Mouse (Mus musculus): Measurements from ENCODE around the gene Eefsec. TPM values are rescaled to one million over a fixed set of nuclear protein-coding genes. Genes with fewer than 3 reads are reported as not detected.
A peak's percentile ranks its signal among the peaks of the same experiment; 100 is the strongest.

The Eefsec gene
- polyA plus RNA-seq, 1 experiment, result 18.7 TPM

DNA sequence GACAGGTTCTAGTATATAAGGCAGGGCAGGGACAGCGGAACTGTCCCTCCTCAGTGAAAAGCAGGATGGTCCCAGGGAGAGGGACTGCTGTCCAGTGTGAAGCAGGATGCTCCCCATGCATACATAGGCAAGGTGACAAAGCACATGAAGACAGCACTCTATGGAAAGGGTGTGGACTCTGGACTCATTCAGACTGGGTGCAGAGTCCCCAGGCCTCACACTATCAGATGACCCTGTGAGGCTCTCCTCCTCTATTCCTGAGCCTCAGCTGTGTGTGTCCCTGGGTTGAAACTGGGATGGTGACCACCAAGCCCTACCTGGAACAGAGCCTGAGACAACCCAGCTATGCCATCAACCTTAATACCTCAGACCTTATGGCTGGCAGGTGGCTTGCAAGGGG, 194.9 kb downstream of the Eefsec start:
- no peaks in the 10 kb centered on the region for H3K27me3 ChIP-seq (ENCODE audit: control insufficient read depth, insufficient read depth, low read length, poor library complexity, severe bottlenecking)
- TF ChIP-seq POLR2A (IDR thresholded peaks at IDR 0.05; ENCODE audit: insufficient read depth, low read length) (no peak), CTCF (IDR thresholded peaks at IDR 0.05; ENCODE audit: low read depth, low read length) (no peak), EP300 (IDR thresholded peaks at IDR 0.05; ENCODE audit: insufficient read depth, low read depth, low read length) (no peak)
- no peaks in the 10 kb centered on the region for H3K9me3 ChIP-seq (replicated peaks; ENCODE audit: control insufficient read depth, insufficient read depth, low read length, poor library complexity, severe bottlenecking)
- H3K27ac ChIP-seq (ENCODE audit: insufficient read depth, low read length), result no peak overlapping the region
- no peak overlapping the region for H3K9ac ChIP-seq (ENCODE audit: low read depth, poor library complexity, severe bottlenecking)
- no peaks in the 10 kb centered on the region for H3K4me1 ChIP-seq (ENCODE audit: control insufficient read depth, insufficient read depth, low read length)
- no peaks in the 10 kb centered on the region for H3K36me3 ChIP-seq (ENCODE audit: control insufficient read depth, insufficient read depth, low read length, poor library complexity, severe bottlenecking)
- no peak overlapping the region for H3K4me3 ChIP-seq (ENCODE audit: low read depth, low read length)

DNA sequence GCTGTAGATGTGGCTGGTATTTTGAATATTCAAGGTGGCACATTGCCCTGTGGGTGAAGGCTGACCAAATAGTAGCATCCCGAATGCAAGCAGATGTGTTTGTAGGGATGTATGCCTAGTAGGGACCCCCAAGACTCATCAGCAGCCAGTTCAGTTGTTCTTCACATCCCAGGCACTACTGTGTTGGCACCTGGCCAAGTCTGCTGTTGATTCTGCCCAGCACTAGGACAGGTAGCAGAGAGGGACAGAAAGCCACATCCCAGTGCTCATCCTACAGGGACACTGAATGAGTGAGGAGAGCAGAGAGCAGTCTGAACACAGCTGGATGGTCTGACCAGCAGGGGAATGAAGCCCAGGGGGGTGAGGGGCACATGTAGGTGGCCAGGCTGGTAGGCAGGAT, 197.1 kb downstream of the Eefsec start:
- Histone ChIP-seq H3K27me3 (ENCODE audit: control insufficient read depth, insufficient read depth, low read length, poor library complexity, severe bottlenecking) (no peaks in the 10 kb centered on the region), H3K9me3 (replicated peaks; ENCODE audit: control insufficient read depth, insufficient read depth, low read length, poor library complexity, severe bottlenecking) (no peaks in the 10 kb centered on the region), H3K36me3 (ENCODE audit: control insufficient read depth, insufficient read depth, low read length, poor library complexity, severe bottlenecking) (no peaks in the 10 kb centered on the region), H3K9ac (ENCODE audit: low read depth, poor library complexity, severe bottlenecking) (no peak overlapping the region), H3K27ac (ENCODE audit: insufficient read depth, low read length) (no peak overlapping the region), H3K4me1 (ENCODE audit: control insufficient read depth, insufficient read depth, low read length) (no peaks in the 10 kb centered on the region), H3K4me3 (ENCODE audit: low read depth, low read length) (no peak overlapping the region)
- TF ChIP-seq CTCF (IDR thresholded peaks at IDR 0.05; ENCODE audit: low read depth, low read length) (no peak), EP300 (IDR thresholded peaks at IDR 0.05; ENCODE audit: insufficient read depth, low read depth, low read length) (no peak), POLR2A (IDR thresholded peaks at IDR 0.05; ENCODE audit: insufficient read depth, low read length) (no peak)

DNA sequence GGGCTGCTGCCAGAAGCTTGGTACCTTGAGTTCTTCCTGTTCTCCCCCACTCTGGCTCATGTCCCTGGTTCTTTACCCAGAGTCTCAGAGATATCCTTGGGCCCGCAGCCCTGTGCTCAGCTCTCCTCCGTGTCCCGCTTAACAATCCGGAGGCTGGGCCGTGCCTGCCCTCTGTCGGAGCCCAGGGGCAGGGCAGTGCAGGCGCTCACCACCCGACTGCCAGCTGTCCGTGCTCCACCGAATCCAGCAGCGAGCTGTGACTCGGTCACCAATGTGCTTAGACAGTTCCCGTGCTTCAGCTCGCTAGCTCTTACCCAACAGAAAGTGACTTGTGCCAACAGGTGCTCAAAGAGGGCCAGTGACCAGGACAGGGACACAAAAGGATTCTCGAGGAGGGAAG, 203.7 kb downstream of the Eefsec start:
- Histone ChIP-seq H3K27ac (ENCODE audit: insufficient read depth, low read length) (no peak overlapping the region), H3K36me3 (ENCODE audit: control insufficient read depth, insufficient read depth, low read length, poor library complexity, severe bottlenecking) (no peaks in the 10 kb centered on the region), H3K27me3 (ENCODE audit: control insufficient read depth, insufficient read depth, low read length, poor library complexity, severe bottlenecking) (no peaks in the 10 kb centered on the region), H3K4me1 (ENCODE audit: control insufficient read depth, insufficient read depth, low read length) (no peaks in the 10 kb centered on the region), H3K9ac (ENCODE audit: low read depth, poor library complexity, severe bottlenecking) (no peak overlapping the region), H3K4me3 (ENCODE audit: low read depth, low read length) (no peak overlapping the region), H3K9me3 (replicated peaks; ENCODE audit: control insufficient read depth, insufficient read depth, low read length, poor library complexity, severe bottlenecking) (no peaks in the 10 kb centered on the region)
- TF ChIP-seq CTCF (IDR thresholded peaks at IDR 0.05; ENCODE audit: low read depth, low read length) (peak; percentile 65), EP300 (IDR thresholded peaks at IDR 0.05; ENCODE audit: insufficient read depth, low read depth, low read length) (no peak), POLR2A (IDR thresholded peaks at IDR 0.05; ENCODE audit: insufficient read depth, low read length) (no peak)

DNA sequence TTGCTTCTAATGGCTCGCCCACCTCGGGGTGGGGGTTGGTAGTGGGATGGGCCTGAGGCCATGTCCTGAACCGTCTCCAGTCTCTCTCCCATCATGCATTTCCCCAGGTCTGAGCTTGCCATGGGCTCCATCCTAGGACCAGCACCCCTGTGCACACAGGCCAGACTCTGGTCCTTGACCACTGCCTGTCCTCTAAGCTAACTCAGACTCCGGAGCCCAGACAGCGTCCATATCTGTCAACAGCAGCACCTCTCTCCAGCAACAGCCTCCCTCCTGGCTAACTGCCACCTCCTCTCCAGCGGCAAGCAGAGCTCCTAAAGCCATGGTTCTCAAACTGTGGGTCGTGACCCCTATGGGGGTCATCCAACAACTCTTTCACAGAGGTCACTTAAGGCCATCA, 209.8 kb downstream of the Eefsec start:
- no peak overlapping the region for H3K27ac ChIP-seq (ENCODE audit: insufficient read depth, low read length)
- TF ChIP-seq POLR2A (IDR thresholded peaks at IDR 0.05; ENCODE audit: insufficient read depth, low read length) (no peak), EP300 (IDR thresholded peaks at IDR 0.05; ENCODE audit: insufficient read depth, low read depth, low read length) (no peak)
- no peaks in the 10 kb centered on the region for H3K9me3 ChIP-seq (replicated peaks; ENCODE audit: control insufficient read depth, insufficient read depth, low read length, poor library complexity, severe bottlenecking)
- no peak overlapping the region for H3K4me3 ChIP-seq (ENCODE audit: low read depth, low read length)
- H3K4me1 ChIP-seq (ENCODE audit: control insufficient read depth, insufficient read depth, low read length), result peaks cover 22% of the 10 kb centered on the region
- no peaks in the 10 kb centered on the region for H3K36me3 ChIP-seq (ENCODE audit: control insufficient read depth, insufficient read depth, low read length, poor library complexity, severe bottlenecking)
- no peaks in the 10 kb centered on the region for H3K27me3 ChIP-seq (ENCODE audit: control insufficient read depth, insufficient read depth, low read length, poor library complexity, severe bottlenecking)
- H3K9ac ChIP-seq (ENCODE audit: low read depth, poor library complexity, severe bottlenecking), result no peak overlapping the region

DNA sequence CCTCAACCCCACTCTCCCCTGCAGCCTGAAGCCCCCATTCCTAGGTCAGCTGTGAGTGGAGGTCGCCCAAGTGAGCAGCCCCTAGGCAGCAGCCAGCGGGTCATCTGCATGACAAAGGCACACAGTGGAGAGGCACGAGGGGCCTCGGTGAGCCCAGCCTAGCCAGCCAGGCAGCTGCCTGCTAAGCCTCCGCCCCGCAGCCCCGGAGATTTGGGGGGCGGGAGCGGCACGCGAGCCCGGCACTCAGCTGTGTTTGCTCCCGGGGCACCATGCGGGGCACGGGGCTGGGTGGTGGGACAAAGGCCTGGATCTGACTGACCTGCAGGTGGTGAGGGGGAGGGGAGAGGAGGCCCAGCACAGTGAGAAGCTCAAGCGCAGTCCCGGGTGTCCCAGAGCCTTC, 210.4 kb downstream of the Eefsec start:
- no peaks in the 10 kb centered on the region for H3K27me3 ChIP-seq (ENCODE audit: control insufficient read depth, insufficient read depth, low read length, poor library complexity, severe bottlenecking)
- no peak overlapping the region for H3K4me3 ChIP-seq (ENCODE audit: low read depth, low read length)
- TF ChIP-seq POLR2A (IDR thresholded peaks at IDR 0.05; ENCODE audit: insufficient read depth, low read length), result no peak
- peak; percentile 77; the same call in 1 of the 2 replicates for TF ChIP-seq EP300 (IDR thresholded peaks at IDR 0.05; ENCODE audit: insufficient read depth, low read depth, low read length)
- no peak overlapping the region for H3K9ac ChIP-seq (ENCODE audit: low read depth, poor library complexity, severe bottlenecking)
- H3K36me3 ChIP-seq (ENCODE audit: control insufficient read depth, insufficient read depth, low read length, poor library complexity, severe bottlenecking), result no peaks in the 10 kb centered on the region
- peaks cover 22% of the 10 kb centered on the region for H3K4me1 ChIP-seq (ENCODE audit: control insufficient read depth, insufficient read depth, low read length)
- no peaks in the 10 kb centered on the region for H3K9me3 ChIP-seq (replicated peaks; ENCODE audit: control insufficient read depth, insufficient read depth, low read length, poor library complexity, severe bottlenecking)
- no peak overlapping the region for H3K27ac ChIP-seq (ENCODE audit: insufficient read depth, low read length)

DNA sequence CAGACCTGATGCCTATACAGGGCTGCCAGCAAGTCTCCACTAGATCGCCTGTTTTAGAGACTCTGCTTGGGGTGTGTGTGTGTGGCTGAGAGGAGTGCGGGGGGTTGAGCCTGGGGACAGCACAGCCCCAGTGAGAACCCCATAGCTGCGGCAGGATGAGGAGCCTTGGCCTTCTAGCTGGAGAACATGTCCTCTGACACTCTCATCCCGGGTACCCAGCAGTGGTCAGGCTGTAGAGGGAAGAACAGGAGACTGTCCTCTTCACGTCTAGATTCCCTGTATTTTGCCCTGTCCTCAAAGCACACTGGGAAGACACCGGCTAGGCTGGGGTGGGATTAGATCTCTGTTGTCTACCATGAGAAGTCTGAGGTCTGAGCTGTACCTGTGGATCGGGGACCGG, 210.9 kb downstream of the Eefsec start:
- no peak for TF ChIP-seq POLR2A (IDR thresholded peaks at IDR 0.05; ENCODE audit: insufficient read depth, low read length)
- no peak for TF ChIP-seq EP300 (IDR thresholded peaks at IDR 0.05; ENCODE audit: insufficient read depth, low read depth, low read length)
- no peak for TF ChIP-seq CTCF (IDR thresholded peaks at IDR 0.05; ENCODE audit: low read depth, low read length)
- Histone ChIP-seq H3K4me3 (ENCODE audit: low read depth, low read length) (no peak overlapping the region), H3K4me1 (ENCODE audit: control insufficient read depth, insufficient read depth, low read length) (peaks cover 22% of the 10 kb centered on the region), H3K36me3 (ENCODE audit: control insufficient read depth, insufficient read depth, low read length, poor library complexity, severe bottlenecking) (no peaks in the 10 kb centered on the region), H3K27ac (ENCODE audit: insufficient read depth, low read length) (no peak overlapping the region), H3K9me3 (replicated peaks; ENCODE audit: control insufficient read depth, insufficient read depth, low read length, poor library complexity, severe bottlenecking) (no peaks in the 10 kb centered on the region), H3K27me3 (ENCODE audit: control insufficient read depth, insufficient read depth, low read length, poor library complexity, severe bottlenecking) (no peaks in the 10 kb centered on the region), H3K9ac (ENCODE audit: low read depth, poor library complexity, severe bottlenecking) (no peak overlapping the region)
